8 mouse cellular contexts compared by ENCODE assay signal in the genomic region with DNA sequence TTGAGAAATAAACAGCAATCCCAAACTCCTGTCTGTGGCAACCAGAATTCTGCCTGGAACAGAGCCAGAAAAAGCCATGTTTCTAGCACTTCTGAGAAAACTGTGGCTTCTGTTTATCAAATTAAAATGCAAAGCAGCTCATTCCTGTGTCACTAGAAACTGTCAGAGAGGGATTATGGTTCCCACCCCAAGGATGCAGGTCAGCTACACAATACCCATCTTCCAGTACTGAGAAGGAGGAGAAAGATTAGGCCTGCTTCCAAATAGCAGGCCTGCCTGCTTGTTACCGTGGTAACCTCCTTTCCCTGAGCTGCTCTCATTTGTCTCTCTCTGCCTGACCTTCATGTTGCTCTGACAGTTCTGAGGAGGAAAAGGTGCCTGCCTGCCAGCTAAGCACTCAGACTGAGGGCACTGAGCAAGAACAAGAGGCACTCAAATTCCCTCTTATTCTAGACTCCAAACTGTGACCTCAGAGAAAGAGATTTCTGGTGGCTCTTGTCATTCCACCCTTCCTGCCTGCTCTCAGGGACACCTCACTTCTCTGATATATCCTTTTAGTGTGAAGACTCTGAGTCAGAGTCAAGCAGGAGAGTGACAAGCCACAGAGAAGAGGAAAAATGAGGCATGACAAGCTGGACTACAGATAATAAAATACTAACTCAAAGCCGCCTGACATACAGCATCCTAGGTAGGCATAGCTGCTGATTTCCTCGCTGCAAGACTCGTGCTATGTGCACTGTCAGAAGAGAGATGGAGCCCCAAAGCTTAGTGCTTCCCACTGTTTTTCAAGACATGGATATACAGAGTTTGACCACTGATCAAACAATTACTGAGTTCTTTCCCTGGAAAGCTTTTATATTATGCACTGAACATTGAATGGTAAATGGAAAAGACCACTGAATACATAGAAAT.
A peak's percentile ranks its signal among the peaks of the same experiment; 100 is the strongest.
DNase-seq lines count a peak whose midpoint lies in the region; ATAC-seq lines count a peak whose summit lies in the region.

No protein-coding gene starts in this region.

- ATAC-seq in midbrain, embryonic 16.5 days = peak; percentile 92
- no peak for ATAC-seq in megakaryocyte, adult 5-6 weeks (ENCODE audit: poor library complexity, severe bottlenecking)

- 11% methylated on average over 4 of the region's 4 CpGs for WGBS in midbrain, embryonic 16.5 days

- H3K9ac ChIP-seq in midbrain, embryonic 16.5 days (ENCODE audit: low read depth, low read length) = peak overlapping the region; percentile 18; the same call in 1 of the 2 replicates

- peak overlapping the region; percentile 26 for H3K4me2 ChIP-seq in midbrain, embryonic 16.5 days (ENCODE audit: low read length)

- peak overlapping the region; percentile 90 for H3K27ac ChIP-seq in midbrain, embryonic 16.5 days (ENCODE audit: low read length)

- peak; percentile 86 for DNase-seq in adipocyte (ENCODE audit: low spot score)
- DNase-seq in cerebellum, postnatal 10 days = peak; percentile 79 to 82
- DNase-seq in frontal cortex, adult 2 months (ENCODE audit: extremely low spot score in 1 of 2, low spot score in 1 of 2) = peak; percentile 41 to 69
- peak; percentile 29 for DNase-seq in kidney, adult 18-20 months
- peak; percentile 34 to 44 for DNase-seq in left cerebral cortex, postnatal 36 days (ENCODE audit: low spot score in 2 of 2)
- DNase-seq in gastrocnemius, postnatal 4 days (ENCODE audit: low spot score in 2 of 2) = no peak

- peaks cover 35% of the 10 kb centered on the region for H3K4me1 ChIP-seq in midbrain, embryonic 16.5 days (ENCODE audit: control insufficient read depth, insufficient read depth, low read length)

- H3K9me3 ChIP-seq in midbrain, embryonic 16.5 days (replicated peaks; ENCODE audit: control insufficient read depth, low read length, poor library complexity, severe bottlenecking) = no peaks in the 10 kb centered on the region

- H3K36me3 ChIP-seq in midbrain, embryonic 16.5 days (ENCODE audit: control insufficient read depth, insufficient read depth, low read length) = no peaks in the 10 kb centered on the region

- H3K27me3 ChIP-seq in midbrain, embryonic 16.5 days (ENCODE audit: control insufficient read depth, insufficient read depth, low read depth, low read length) = no peaks in the 10 kb centered on the region

- intact Hi-C loops in left cerebral cortex, postnatal 36 days (cut with DNase I) = no loop called here

- no peak overlapping the region for H3K4me3 ChIP-seq in midbrain, embryonic 16.5 days (ENCODE audit: low read depth, low read length)

Comparison
In these comparisons a context has a peak if more than half of its experiments do, and no peak if none do; other contexts are left out.
1. DNase-seq: peak in adipocyte (single experiment), cerebellum, postnatal 10 days (2 of 2), frontal cortex, adult 2 months (2 of 2), kidney, adult 18-20 months (single experiment) and left cerebral cortex, postnatal 36 days (2 of 2); none in gastrocnemius, postnatal 4 days (0 of 2).